Mouse (Mus musculus): ENCODE measurements at regions not wholly inside any gene's neighbourhood (a gene's known extent, or its start where the extent isn't known, plus 50 kb on each side); places are given as distances from the start of the nearest gene placed in this dataset.

GRCm38 (mm10) chr17:9967988-9968387 is 298.5 kb upstream of the Pabpc6 start:
- TF ChIP-seq POLR2A (IDR thresholded peaks at IDR 0.05; ENCODE audit: borderline replicate concordance, low read depth, low read length) (no peak), CTCF (IDR thresholded peaks at IDR 0.05; ENCODE audit: low read depth, low read length) (no peak)
- no peak overlapping the region for H3K4me3 ChIP-seq (ENCODE audit: insufficient read depth, low read length)
- H3K4me1 ChIP-seq (ENCODE audit: control insufficient read depth, insufficient read depth, low read length), result no peaks in the 10 kb centered on the region
- H3K27ac ChIP-seq (ENCODE audit: insufficient read depth, low read depth, low read length), result no peak overlapping the region

DNA sequence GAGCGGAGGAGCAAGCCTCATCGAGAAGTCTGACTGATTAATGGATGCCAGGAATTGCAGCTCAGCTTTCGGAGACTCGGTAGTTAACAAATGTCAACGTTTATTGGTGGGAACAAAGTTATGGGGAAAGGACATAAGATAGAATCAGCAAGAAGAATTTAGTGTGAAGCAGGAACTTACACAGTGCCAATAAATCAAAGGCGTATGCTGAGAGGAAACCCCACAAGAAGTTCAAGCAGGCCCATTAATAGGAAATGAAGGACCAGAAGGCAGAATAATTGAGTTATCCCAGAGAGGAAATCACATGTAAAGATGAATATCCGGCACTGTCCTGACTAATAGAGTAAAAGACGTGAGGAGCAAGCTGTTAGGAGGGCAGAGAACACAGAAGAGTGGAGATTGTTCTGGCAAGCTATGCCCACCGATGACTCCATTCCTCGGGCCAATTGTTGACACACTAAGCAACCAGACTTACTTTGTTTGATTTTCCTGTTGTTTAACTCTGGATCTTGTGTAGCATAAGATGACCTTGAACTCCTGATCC is 293.4 kb upstream of the Pabpc6 start:
- TF ChIP-seq CTCF (IDR thresholded peaks at IDR 0.05; ENCODE audit: low read depth, low read length) (no peak), POLR2A (IDR thresholded peaks at IDR 0.05; ENCODE audit: borderline replicate concordance, low read depth, low read length) (no peak)
- Histone ChIP-seq H3K27ac (ENCODE audit: insufficient read depth, low read depth, low read length) (no peak overlapping the region), H3K4me1 (ENCODE audit: control insufficient read depth, insufficient read depth, low read length) (no peaks in the 10 kb centered on the region), H3K4me3 (ENCODE audit: insufficient read depth, low read length) (no peak overlapping the region)

DNA sequence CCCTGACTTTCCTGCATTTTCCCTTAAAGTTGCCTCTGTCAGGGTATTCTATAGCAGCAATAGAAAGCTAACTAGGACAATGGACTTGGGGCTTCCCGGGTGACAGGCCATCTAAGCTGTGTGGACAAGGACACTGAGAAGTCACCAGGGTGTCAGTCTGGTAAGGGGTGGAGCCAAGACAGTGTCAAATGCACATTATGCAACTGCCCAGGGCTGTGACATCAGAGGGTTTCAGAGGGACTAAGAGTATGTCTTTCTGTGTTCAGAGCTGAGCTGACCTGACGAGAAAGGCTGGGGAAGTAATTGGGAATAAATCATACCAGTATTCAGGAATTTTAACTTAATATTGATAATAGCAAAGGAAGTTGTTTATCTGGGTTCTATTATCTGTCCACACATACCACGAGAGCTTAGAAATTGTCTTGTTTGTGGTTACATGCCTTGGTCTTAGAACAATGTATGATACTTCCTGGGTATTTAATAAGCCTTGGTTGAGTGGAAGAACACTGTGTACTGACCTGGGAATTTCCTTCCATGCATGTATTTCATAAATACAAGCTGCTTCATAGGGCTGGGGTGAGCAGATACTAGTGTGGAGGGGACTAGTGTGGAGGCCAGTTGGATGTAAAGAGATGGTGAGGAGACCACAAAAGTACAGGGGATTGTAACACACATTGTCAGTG is 279.6 kb upstream of the Pabpc6 start:
- H3K4me1 ChIP-seq (ENCODE audit: control insufficient read depth, insufficient read depth, low read length), result no peaks in the 10 kb centered on the region
- H3K27ac ChIP-seq (ENCODE audit: insufficient read depth, low read depth, low read length), result no peak overlapping the region
- no peak overlapping the region for H3K4me3 ChIP-seq (ENCODE audit: insufficient read depth, low read length)
- no peak for TF ChIP-seq POLR2A (IDR thresholded peaks at IDR 0.05; ENCODE audit: borderline replicate concordance, low read depth, low read length)
- TF ChIP-seq CTCF (IDR thresholded peaks at IDR 0.05; ENCODE audit: low read depth, low read length), result no peak

DNA sequence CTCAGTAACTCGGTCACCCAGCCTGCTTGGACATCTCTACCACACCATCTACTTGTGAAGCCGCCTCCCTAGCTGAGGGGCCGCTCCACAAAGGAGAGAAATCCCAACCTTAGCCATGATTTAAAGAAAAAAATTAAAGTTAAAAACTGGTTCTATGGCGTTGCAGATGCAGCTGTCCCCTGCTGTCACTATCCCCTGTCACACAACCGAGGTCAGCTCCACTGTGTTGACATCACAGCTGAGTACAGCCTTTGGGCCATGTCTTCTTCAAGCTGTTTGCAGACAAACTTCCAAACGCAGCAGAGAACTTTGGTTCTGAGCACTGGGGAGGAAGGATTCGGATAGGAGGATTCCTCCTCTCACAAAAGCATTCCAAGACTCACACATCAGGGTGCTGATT is 278.1 kb upstream of the Pabpc6 start:
- H3K4me3 ChIP-seq (ENCODE audit: insufficient read depth, low read length), result no peak overlapping the region
- no peaks in the 10 kb centered on the region for H3K4me1 ChIP-seq (ENCODE audit: control insufficient read depth, insufficient read depth, low read length)
- TF ChIP-seq POLR2A (IDR thresholded peaks at IDR 0.05; ENCODE audit: borderline replicate concordance, low read depth, low read length), result no peak
- TF ChIP-seq CTCF (IDR thresholded peaks at IDR 0.05; ENCODE audit: low read depth, low read length), result no peak
- H3K27ac ChIP-seq (ENCODE audit: insufficient read depth, low read depth, low read length), result no peak overlapping the region

- TF ChIP-seq CTCF (IDR thresholded peaks at IDR 0.05; ENCODE audit: low read depth, low read length), result 0 out of 2 replicates have a peak, but pooled peaks have one; percentile 30
- no peak for TF ChIP-seq POLR2A (IDR thresholded peaks at IDR 0.05; ENCODE audit: borderline replicate concordance, low read depth, low read length)
- no peak overlapping the region for H3K27ac ChIP-seq (ENCODE audit: insufficient read depth, low read depth, low read length)
Observed at GRCm38 (mm10) chr17:9944513-9944912, 275.0 kb upstream of the Pabpc6 start.

GRCm38 (mm10) chr17:9942171-9942570 is 272.7 kb upstream of the Pabpc6 start:
- no peak for TF ChIP-seq CTCF (IDR thresholded peaks at IDR 0.05; ENCODE audit: low read depth, low read length)
- no peak for TF ChIP-seq POLR2A (IDR thresholded peaks at IDR 0.05; ENCODE audit: borderline replicate concordance, low read depth, low read length)
- H3K4me3 ChIP-seq (ENCODE audit: insufficient read depth, low read length), result no peak overlapping the region
- no peak overlapping the region for H3K27ac ChIP-seq (ENCODE audit: insufficient read depth, low read depth, low read length)
- peaks cover 4% of the 10 kb centered on the region for H3K4me1 ChIP-seq (ENCODE audit: control insufficient read depth, insufficient read depth, low read length)

More at GRCm38 (mm10) chr17:9944513-9944912, 275.0 kb upstream of the Pabpc6 start:
- H3K4me1 ChIP-seq (ENCODE audit: control insufficient read depth, insufficient read depth, low read length), result peaks cover 4% of the 10 kb centered on the region
- no peak overlapping the region for H3K4me3 ChIP-seq (ENCODE audit: insufficient read depth, low read length)

- TF ChIP-seq CTCF (IDR thresholded peaks at IDR 0.05; ENCODE audit: low read depth, low read length) (no peak), POLR2A (IDR thresholded peaks at IDR 0.05; ENCODE audit: borderline replicate concordance, low read depth, low read length) (no peak)
- Histone ChIP-seq H3K4me1 (ENCODE audit: control insufficient read depth, insufficient read depth, low read length) (peaks cover 4% of the 10 kb centered on the region), H3K27ac (ENCODE audit: insufficient read depth, low read depth, low read length) (no peak overlapping the region), H3K4me3 (ENCODE audit: insufficient read depth, low read length) (no peak overlapping the region)
Observed at GRCm38 (mm10) chr17:9939576-9939975, 270.1 kb upstream of the Pabpc6 start.

DNA sequence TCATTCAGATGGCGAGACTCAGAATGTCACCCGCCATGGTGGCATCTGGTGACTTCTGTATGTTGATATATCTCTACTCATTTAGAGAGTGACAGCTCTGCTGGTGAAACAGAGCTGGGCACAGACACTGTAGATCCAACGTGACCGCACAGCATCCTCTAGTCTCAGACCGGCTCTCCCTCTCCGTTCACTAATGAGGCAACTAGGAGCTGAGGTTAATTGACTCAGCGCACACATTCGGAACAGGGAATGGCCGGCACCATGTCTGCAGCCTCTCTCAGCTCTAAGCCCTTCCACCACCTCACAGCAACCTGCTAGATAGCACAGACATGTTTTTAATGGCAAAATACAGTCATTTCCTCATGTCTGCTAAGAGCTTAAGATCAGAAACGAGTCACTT is 268.9 kb upstream of the Pabpc6 start:
- TF ChIP-seq POLR2A (IDR thresholded peaks at IDR 0.05; ENCODE audit: borderline replicate concordance, low read depth, low read length) (no peak), CTCF (IDR thresholded peaks at IDR 0.05; ENCODE audit: low read depth, low read length) (no peak)
- H3K4me1 ChIP-seq (ENCODE audit: control insufficient read depth, insufficient read depth, low read length), result peaks cover 4% of the 10 kb centered on the region
- H3K4me3 ChIP-seq (ENCODE audit: insufficient read depth, low read length), result no peak overlapping the region
- no peak overlapping the region for H3K27ac ChIP-seq (ENCODE audit: insufficient read depth, low read depth, low read length)

- no peak overlapping the region for H3K4me3 ChIP-seq (ENCODE audit: insufficient read depth, low read length)
- TF ChIP-seq CTCF (IDR thresholded peaks at IDR 0.05; ENCODE audit: low read depth, low read length) (no peak), POLR2A (IDR thresholded peaks at IDR 0.05; ENCODE audit: borderline replicate concordance, low read depth, low read length) (no peak)
- no peak overlapping the region for H3K27ac ChIP-seq (ENCODE audit: insufficient read depth, low read depth, low read length)
- peaks cover 1% of the 10 kb centered on the region; the same call in 1 of the 2 replicates for H3K4me1 ChIP-seq (ENCODE audit: control insufficient read depth, insufficient read depth, low read length)
Observed at GRCm38 (mm10) chr17:9937211-9937610, 267.7 kb upstream of the Pabpc6 start.

DNA sequence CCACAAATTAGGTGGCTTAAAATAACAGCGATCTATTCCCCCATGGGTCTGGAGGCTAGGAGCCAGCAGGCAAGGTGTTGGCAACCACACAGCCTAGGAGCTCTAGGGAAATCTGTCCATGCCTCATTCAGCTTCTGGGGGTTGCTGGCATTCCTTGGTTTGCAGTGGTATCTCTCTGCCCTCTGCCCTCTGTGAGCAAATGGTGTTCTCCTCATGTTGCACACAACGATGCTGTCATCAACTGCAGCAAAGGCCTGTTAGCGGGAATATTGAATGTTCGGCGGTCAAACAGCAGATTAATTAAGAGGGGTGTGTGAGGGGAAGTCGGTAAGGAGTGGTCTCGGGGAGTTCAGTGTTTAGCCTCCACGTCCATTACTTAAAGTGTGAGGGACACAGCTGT is 262.7 kb upstream of the Pabpc6 start:
- TF ChIP-seq POLR2A (IDR thresholded peaks at IDR 0.05; ENCODE audit: borderline replicate concordance, low read depth, low read length) (no peak), CTCF (IDR thresholded peaks at IDR 0.05; ENCODE audit: low read depth, low read length) (no peak)
- H3K27ac ChIP-seq (ENCODE audit: insufficient read depth, low read depth, low read length), result no peak overlapping the region
- H3K4me1 ChIP-seq (ENCODE audit: control insufficient read depth, insufficient read depth, low read length), result peaks cover 2% of the 10 kb centered on the region; the same call in 1 of the 2 replicates
- H3K4me3 ChIP-seq (ENCODE audit: insufficient read depth, low read length), result no peak overlapping the region
